Mouse (Mus musculus) lung, postnatal 0 days (tissue): ENCODE measurements around the gene 4931440F15Rik. TPM values are rescaled to one million over a fixed set of nuclear protein-coding genes. Genes with fewer than 3 reads are reported as not detected.

Experiments
- ATAC-seq: fragments of 200-750 bp; cut with Nextera tagmentation; 2 replicates; pipeline ENCODE4 v1.8.0; 2017; ENCODE audit warnings: moderate library complexity
- DNase-seq: peaks from one replicate; pipeline ENCODE4 v3.0.0-alpha.2; 2016; ENCODE audit warnings: low spot score
- H3K27ac ChIP-seq: fragments of 300-500 bp; sonication (generic); 2 replicates; pipeline ENCODE4 v1.5.1; 2014; ENCODE audit warnings: antibody characterized with exemption, mild to moderate bottlenecking, low read length, mixed read lengths
- H3K27me3 ChIP-seq: fragments of 300-500 bp; sonication (generic); replicated peaks from 2 replicates; pipeline ENCODE4 v1.6.1; 2014; ENCODE audit warnings: low read length, mixed read lengths; ENCODE audit not compliant: insufficient read depth
- H3K36me3 ChIP-seq: fragments of 300-500 bp; sonication (generic); 2 replicates; pipeline ENCODE4 v1.6.1; 2014; ENCODE audit warnings: low read length, mixed read lengths; ENCODE audit not compliant: insufficient read depth
- H3K4me1 ChIP-seq: fragments of 300-500 bp; sonication (generic); 2 replicates; pipeline ENCODE4 v1.6.1; 2014; ENCODE audit warnings: antibody characterized with exemption, low read depth, low read length, mixed read lengths; ENCODE audit not compliant: insufficient read depth
- H3K4me2 ChIP-seq: fragments of 300-500 bp; sonication (generic); replicated peaks from 2 replicates; pipeline ENCODE4 v1.6.1; 2014; ENCODE audit warnings: low read depth, mild to moderate bottlenecking, low read length, moderate library complexity, mixed read lengths
- H3K4me3 ChIP-seq: fragments of 300-500 bp; sonication (generic); 2 replicates; pipeline ENCODE4 v1.5.1; 2014; ENCODE audit warnings: low read depth, low read length
- H3K9ac ChIP-seq: fragments of 300-500 bp; sonication (generic); replicated peaks from 2 replicates; pipeline ENCODE4 v1.6.1; 2014; ENCODE audit warnings: low read depth, mild to moderate bottlenecking
- H3K9me3 ChIP-seq: fragments of 300-500 bp; sonication (generic); 2 replicates; pipeline ENCODE4 v1.6.1; 2016; ENCODE audit warnings: low read length, mixed read lengths
- CTCF ChIP-seq: IDR thresholded peaks from 2 replicates; pipeline ENCODE4 v1.5.1; 2016; ENCODE audit warnings: antibody characterized with exemption, mild to moderate bottlenecking
- EP300 ChIP-seq: IDR thresholded peaks from 2 replicates; pipeline ENCODE4 v1.6.1; 2016; ENCODE audit warnings: antibody characterized with exemption, mild to moderate bottlenecking, control low read depth
- WGBS: fragments of 180-500 bp; shearing (Covaris S2); extraction: QIAGEN DNeasy Blood & Tissue Kit; methylation state at CpG from one replicate; pipeline ENCODE4 v1.1.7; 2014; 5-methylcytosine and 5-hydroxymethylcytosine counted together
- polyA plus RNA-seq: library from polyadenylated mRNA; unstranded; fragments of >200 nt; fragmentation: Nextera tagmentation; extraction: Ambion mirVana; gene quantifications from 2 replicates; pipeline ENCODE4 v1.2.1, GENCODE M21; 2015

The 4931440F15Rik gene
- polyA plus RNA-seq, 1 experiment from 2014 or later: 0.04 TPM

DNA sequence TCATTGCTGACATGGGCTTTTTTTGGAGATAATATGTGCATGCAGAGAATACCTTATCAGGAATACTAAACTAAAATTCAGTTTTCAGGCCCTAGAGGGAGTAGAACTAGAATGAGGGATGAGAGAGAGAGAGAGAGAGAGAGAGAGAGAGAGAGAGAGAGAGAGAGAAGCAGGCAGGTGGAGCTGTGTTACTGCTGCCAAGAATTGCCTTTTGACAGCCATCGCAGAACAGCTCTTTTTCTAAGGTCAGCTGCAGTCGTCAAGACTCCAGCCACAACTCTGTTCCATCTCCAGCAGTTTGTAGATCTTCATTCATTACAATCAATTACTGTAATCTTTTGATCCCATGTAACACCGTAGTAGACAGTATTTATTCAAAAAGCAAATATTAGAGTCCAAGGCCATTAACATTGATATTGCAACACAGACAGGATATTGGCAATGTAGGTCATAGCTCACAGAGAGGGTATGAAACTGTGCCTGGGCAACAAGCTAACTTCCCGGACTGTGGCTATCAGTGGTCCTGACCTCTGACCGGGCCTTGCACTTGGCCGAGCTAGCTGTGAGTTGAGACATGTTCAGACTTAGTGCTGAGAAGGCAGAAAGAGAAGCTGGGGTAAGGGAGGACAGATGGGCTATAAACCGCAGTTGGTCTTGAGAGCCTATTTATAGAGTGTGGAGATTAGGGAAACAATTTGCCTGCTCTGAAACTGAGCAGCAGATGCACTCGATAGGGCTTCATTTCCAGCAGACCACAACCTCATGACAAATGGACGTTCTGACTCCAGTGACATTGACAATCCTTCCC, 17.1 kb downstream of the 4931440F15Rik start:
- H3K4me1 ChIP-seq: no peaks in the 10 kb centered on the region
- no peaks in the 10 kb centered on the region for H3K27me3 ChIP-seq
- no peak overlapping the region for H3K27ac ChIP-seq
- H3K4me2 ChIP-seq: no peak overlapping the region
- ATAC-seq: peak; percentile 84
- TF ChIP-seq CTCF: no peak
- no peak for TF ChIP-seq EP300
- H3K36me3 ChIP-seq: no peaks in the 10 kb centered on the region
- no peaks in the 10 kb centered on the region for H3K9me3 ChIP-seq
- DNase-seq: peak; percentile 77
- no peak overlapping the region for H3K9ac ChIP-seq
- no peak overlapping the region for H3K4me3 ChIP-seq
- WGBS: 34% methylated on average over 9 of the region's 9 CpGs

DNA sequence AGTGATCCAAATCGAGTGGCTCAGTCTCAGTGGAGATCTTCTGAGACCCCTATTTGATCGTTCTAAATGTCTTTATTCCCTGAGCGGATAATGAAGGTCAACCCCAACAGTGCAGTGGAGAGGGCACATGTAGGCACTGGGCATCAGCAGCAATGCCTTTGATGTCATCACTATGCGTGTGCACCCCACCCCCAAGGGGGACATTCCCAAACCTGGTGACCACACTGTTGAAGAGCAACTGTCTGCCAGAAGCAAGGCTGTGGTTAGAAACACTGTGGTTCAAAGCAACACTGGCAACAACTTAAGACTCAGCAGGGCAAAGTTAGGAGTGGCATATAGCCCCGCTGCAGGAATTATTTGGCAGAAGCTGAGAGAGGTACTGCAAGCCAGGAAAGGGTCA, 18.1 kb downstream of the 4931440F15Rik start:
- Histone ChIP-seq H3K4me3 (no peak overlapping the region), H3K4me1 (no peaks in the 10 kb centered on the region), H3K27ac (no peak overlapping the region), H3K36me3 (no peaks in the 10 kb centered on the region), H3K27me3 (no peaks in the 10 kb centered on the region), H3K4me2 (no peak overlapping the region), H3K9ac (no peak overlapping the region), H3K9me3 (no peaks in the 10 kb centered on the region)
- no peak for TF ChIP-seq EP300
- DNase-seq: no peak
- WGBS: 79% methylated on average over 5 of the region's 5 CpGs
- no peak for ATAC-seq

DNA sequence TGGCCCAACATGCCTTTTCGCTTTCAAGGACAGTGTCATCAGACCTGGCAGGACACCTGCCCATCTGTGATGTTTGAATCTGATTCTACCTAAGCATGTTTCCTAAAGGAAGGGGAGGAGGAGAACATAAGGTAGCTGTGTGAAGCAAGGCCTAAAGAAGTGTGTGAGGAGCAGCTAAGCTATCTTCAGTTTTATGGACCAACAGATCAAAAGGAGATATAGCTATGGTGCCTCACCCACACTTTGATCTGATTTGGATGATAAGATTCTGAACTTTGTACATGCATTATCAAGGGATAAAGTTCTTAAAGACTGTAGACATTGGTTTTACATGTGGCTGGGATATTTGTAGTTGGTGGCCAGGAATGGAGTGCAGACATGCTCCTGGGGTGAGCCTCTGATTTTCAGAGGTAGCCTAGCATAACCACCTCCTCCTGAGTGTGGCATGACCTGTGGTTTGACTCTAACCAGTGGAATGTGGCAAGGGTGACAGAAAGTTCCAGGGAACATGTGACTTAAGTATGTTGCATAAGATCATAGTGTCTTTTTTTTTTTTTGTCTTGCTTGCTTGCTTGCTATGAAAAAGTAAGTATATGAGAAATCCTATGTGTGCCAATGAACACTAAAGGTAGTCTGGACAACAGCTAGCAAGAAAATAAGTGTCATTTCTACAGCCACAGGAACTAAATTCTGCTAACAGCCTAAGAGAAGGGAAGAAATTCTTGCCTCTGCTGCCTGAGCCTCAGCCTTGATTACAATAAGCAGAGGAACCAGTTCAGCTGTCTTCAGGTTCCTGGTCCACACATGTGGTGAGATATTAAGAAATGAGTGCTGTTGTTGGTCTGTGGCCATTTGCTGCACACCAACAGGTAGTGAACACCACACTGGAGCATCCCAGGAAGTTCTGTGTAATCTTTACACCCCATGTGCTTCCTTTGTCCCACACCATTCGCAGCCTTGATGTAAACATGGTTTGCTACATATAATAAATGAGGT, 23.7 kb downstream of the 4931440F15Rik start:
- WGBS: 71% methylated on average over 2 of the region's 2 CpGs
- Histone ChIP-seq H3K27me3 (no peaks in the 10 kb centered on the region), H3K9ac (no peak overlapping the region), H3K36me3 (no peaks in the 10 kb centered on the region), H3K4me1 (no peaks in the 10 kb centered on the region), H3K27ac (no peak overlapping the region), H3K4me2 (no peak overlapping the region), H3K4me3 (no peak overlapping the region), H3K9me3 (no peaks in the 10 kb centered on the region)
- TF ChIP-seq EP300: no peak
- no peak for TF ChIP-seq CTCF
- no peak for DNase-seq
- ATAC-seq: no peak

DNA sequence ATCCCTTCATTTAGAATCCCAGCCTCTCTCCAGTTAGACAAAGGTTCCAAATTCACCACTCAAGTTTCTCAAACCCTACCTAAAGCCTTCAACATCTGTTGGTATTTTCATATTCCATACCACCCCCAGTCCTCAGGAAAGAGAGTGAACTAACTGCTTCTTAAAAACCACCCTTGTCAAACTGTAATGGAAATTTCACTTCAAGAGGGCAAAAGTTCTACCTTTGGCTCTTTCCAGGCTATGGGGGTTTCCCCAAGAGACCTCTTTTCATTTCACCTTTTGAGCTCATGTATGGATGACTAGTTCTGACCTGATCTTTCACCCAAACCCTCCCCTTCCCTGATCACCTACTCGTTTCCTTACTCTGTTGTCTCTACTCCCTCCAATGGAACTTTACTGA, 25.6 kb downstream of the 4931440F15Rik start:
- ATAC-seq: no peak
- TF ChIP-seq EP300 (no peak), CTCF (no peak)
- no peaks in the 10 kb centered on the region for H3K27me3 ChIP-seq
- WGBS: 70% methylated on average over 1 of the region's 1 CpGs
- H3K4me3 ChIP-seq: no peak overlapping the region
- no peaks in the 10 kb centered on the region for H3K4me1 ChIP-seq
- H3K27ac ChIP-seq: no peak overlapping the region
- no peaks in the 10 kb centered on the region for H3K36me3 ChIP-seq
- H3K9me3 ChIP-seq: no peaks in the 10 kb centered on the region
- H3K9ac ChIP-seq: no peak overlapping the region
- DNase-seq: no peak
- H3K4me2 ChIP-seq: no peak overlapping the region

DNA sequence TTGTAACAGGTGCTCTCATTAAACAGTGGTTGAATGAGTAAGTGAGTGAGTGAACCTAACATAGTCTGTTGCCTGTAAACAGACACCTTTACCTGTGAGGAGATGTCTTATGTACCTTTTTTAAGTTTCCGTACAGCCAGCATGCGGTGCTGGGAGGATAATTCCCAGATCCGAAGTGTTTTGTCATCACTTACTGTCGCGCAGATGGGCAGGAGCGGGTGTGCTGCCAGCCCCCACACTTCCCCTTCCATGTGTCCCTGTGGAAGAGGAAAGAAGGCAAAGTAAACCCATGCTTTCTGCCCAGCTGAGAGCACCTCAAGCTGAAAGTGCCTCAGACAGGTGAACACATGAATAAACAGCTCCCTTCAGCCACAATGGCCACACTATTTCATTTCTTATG, 30.4 kb downstream of the 4931440F15Rik start:
- H3K9ac ChIP-seq: no peak overlapping the region
- no peak overlapping the region for H3K4me2 ChIP-seq
- H3K27me3 ChIP-seq: no peaks in the 10 kb centered on the region
- no peak for TF ChIP-seq EP300
- TF ChIP-seq CTCF: no peak
- 85% methylated on average over 6 of the region's 6 CpGs for WGBS
- H3K9me3 ChIP-seq: no peaks in the 10 kb centered on the region
- H3K4me3 ChIP-seq: no peak overlapping the region
- ATAC-seq (no peak), DNase-seq (no peak)
- H3K27ac ChIP-seq: no peak overlapping the region
- no peaks in the 10 kb centered on the region for H3K36me3 ChIP-seq
- H3K4me1 ChIP-seq: no peaks in the 10 kb centered on the region

DNA sequence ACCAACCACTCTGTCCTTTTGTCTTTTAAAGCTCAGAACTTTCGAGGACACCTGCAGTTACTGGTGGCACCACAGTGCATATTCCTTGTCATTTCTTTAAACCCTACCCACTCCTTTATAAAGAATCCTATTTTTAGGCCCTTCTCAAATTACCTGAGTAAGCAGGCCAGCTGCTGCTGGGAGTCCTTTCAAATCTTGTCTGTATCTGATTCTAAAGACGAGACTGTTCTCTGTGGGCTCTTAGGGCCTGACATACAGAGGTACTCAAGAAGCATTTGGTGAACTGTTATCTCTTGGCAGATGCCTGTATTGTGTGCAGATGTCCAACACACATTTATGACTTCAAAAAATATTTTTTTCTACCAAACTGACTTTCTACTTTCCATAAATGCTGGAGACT, 31.0 kb downstream of the 4931440F15Rik start:
- DNase-seq: no peak
- no peak overlapping the region for H3K4me2 ChIP-seq
- no peaks in the 10 kb centered on the region for H3K27me3 ChIP-seq
- no peaks in the 10 kb centered on the region for H3K36me3 ChIP-seq
- no peak overlapping the region for H3K9ac ChIP-seq
- ATAC-seq: no peak
- no peaks in the 10 kb centered on the region for H3K9me3 ChIP-seq
- H3K4me1 ChIP-seq: no peaks in the 10 kb centered on the region
- H3K4me3 ChIP-seq: no peak overlapping the region
- WGBS: 39% methylated on average over 2 of the region's 2 CpGs
- TF ChIP-seq CTCF (no peak), EP300 (no peak)
- no peak overlapping the region for H3K27ac ChIP-seq
